Mouse (Mus musculus) small intestine, adult 2 months (tissue): ENCODE results near the gene Grb10.

Source experiments
- CTCF ChIP-seq: fragments of 200-500 bp; IDR thresholded peaks from 2 replicates; pipeline ENCODE4 v1.5.1; 2012; ENCODE audit warnings: low read depth, mild to moderate bottlenecking, control low read depth, inconsistent platforms, low read length, moderate library complexity, mixed read lengths; ENCODE audit not compliant: insufficient replicate concordance, insufficient read length; ENCODE audit errors: extremely low read depth
- POLR2A ChIP-seq: fragments of 200-500 bp; IDR thresholded peaks from 2 replicates; pipeline ENCODE4 v1.6.1; 2012; ENCODE audit warnings: low read depth, mild to moderate bottlenecking, control low read depth, inconsistent platforms, low read length, moderate library complexity

GRCm38 (mm10) chr11:12038470-12038985 is at the start of gene Grb10:
- TF ChIP-seq CTCF, result no peak
- no peak for TF ChIP-seq POLR2A
